Mouse (Mus musculus) G1E (cell line): ENCODE results near the gene Tbp. TPM values are rescaled to one million over a fixed set of nuclear protein-coding genes. Genes with fewer than 3 reads are reported as not detected.

Source experiments
- ATAC-seq: 2 replicates; pipeline ENCODE4 v1.8.0; 2016; ENCODE audit warnings: mild to moderate bottlenecking; ENCODE audit not compliant: insufficient number of reproducible peaks, poor library complexity, low FRiP score, severe bottlenecking; ENCODE audit errors: extremely low read depth
- DNase-seq: peaks from one replicate; pipeline ENCODE4 v3.0.0; 2012; ENCODE audit warnings: low spot score
- H3K27me3 ChIP-seq: 2 replicates; pipeline ENCODE4 v1.6.1; 2012; ENCODE audit warnings: mild to moderate bottlenecking, low read length, inconsistent platforms; ENCODE audit not compliant: insufficient read depth
- H3K36me3 ChIP-seq: replicated peaks from 2 replicates; pipeline ENCODE3; 2012; ENCODE audit warnings: mild to moderate bottlenecking, inconsistent platforms
- H3K4me1 ChIP-seq: 2 replicates; pipeline ENCODE4 v1.6.1; 2012; ENCODE audit warnings: low read depth, low read length, inconsistent platforms, mixed read lengths; ENCODE audit not compliant: insufficient read depth
- H3K4me3 ChIP-seq: 2 replicates; pipeline ENCODE4 v1.5.1; 2012; ENCODE audit warnings: low read depth, mild to moderate bottlenecking, inconsistent platforms, low read length, moderate library complexity, mixed read lengths
- H3K9me3 ChIP-seq: replicated peaks from 2 replicates; pipeline ENCODE4 v1.6.1; 2012; ENCODE audit warnings: inconsistent platforms
- CTCF ChIP-seq: IDR thresholded peaks from 2 replicates; pipeline ENCODE4 v1.5.1; 2012; ENCODE audit warnings: low read depth, low read length, inconsistent platforms, mixed read lengths
- GATA1 ChIP-seq: IDR thresholded peaks from 2 replicates; pipeline ENCODE4 v1.6.1; 2012; ENCODE audit warnings: borderline replicate concordance, low read length, inconsistent platforms, mixed read lengths
- GATA2 ChIP-seq: IDR thresholded peaks from 2 replicates; pipeline ENCODE4 v1.6.1; 2012; ENCODE audit warnings: low read depth, low read length, inconsistent platforms, borderline replicate concordance
- POLR2AphosphoS5 ChIP-seq: IDR thresholded peaks from 2 replicates; pipeline ENCODE4 v1.6.1; 2012; ENCODE audit warnings: low read depth, low read length, inconsistent platforms; ENCODE audit not compliant: insufficient replicate concordance
- TAL1 ChIP-seq: conservative IDR thresholded peaks from 2 replicates; pipeline ENCODE4 v1.6.1; 2012; ENCODE audit warnings: low read depth, low read length, inconsistent platforms, mixed read lengths
- polyA plus RNA-seq: library from polyadenylated mRNA; stranded (reverse); fragments of >175 nt; gene quantifications from 2 replicates; pipeline ENCODE4 v1.2.3, GENCODE M21; 2012
- total RNA-seq, 2 experiments: library from RNA; stranded (forward) in 1 of 2; stranded (reverse) in 1 of 2; fragments of 200-1000 nt in 1 of 2; fragments of >200 nt in 1 of 2; fragmentation: Nextera tagmentation in 1 of 2; gene quantifications; 2 replicates each; pipeline ENCODE4 v1.2.3; 2014 to 2017

Gene Tbp
- 176 and 189 TPM in 2 replicates for total RNA-seq (2014; fragmentation: Nextera tagmentation)
- total RNA-seq (2017) = 64.7 and 66.5 TPM in 2 replicates
- polyA plus RNA-seq = 9.8 and 11.9 TPM in 2 replicates

DNA sequence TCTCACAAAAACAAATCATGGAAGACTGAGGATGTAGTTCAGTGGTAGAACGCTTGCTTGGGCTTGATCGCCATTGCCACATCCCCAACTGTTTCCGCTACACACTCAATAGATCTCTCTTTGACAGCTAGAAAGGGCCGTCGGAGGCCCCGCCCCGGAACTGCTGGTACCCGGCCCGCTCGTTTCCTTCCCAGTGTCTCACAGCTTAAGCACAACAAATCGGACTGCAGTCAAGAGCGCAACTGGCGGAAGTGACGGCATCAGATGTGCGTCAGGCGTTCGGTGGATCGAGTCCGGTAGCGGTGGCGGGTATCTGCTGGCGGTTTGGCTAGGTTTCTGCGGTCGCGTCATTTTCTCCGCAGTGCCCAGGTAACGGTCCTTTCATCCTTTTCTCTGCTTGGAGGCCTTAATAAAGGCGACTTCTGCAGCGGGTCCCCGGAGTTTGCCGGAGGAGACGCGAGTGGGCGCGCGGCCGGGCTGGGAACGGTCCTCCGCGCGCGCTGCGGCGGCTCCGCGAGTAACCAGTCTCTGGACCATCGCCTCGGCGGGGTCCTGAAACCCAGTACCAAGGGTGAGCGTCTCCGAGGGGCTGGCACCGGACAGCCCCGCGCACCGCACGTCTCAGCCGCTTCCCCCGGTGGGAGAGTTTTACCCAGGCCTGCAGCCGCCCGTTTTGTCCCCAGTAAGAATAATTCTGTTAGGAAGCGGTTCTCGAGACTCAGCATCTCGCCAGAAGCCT lies at the start of gene Tbp, which contains the start of gene Psmb1:
Tbp (plus strand) TSS at position 233 of the 739 bp plus-strand sequence.
Psmb1 (minus strand) TSS at position 96 of the 739 bp plus-strand sequence.
- no peaks in the 10 kb centered on the region for H3K27me3 ChIP-seq
- peak within 1 kb of the TSS; percentile 98 for H3K4me3 ChIP-seq
- peak; percentile 84 for ATAC-seq
- peak; percentile 83 for DNase-seq
- peaks cover 35% of the 10 kb centered on the region for H3K4me1 ChIP-seq
- H3K9me3 ChIP-seq = no peaks in the 10 kb centered on the region
- H3K36me3 ChIP-seq = peaks cover 48% of the 10 kb centered on the region
- TF ChIP-seq GATA1 (no peak), CTCF (no peak), POLR2AphosphoS5 (no peak), GATA2 (no peak), TAL1 (no peak)

GRCm38 (mm10) chr17:15455203-15455602 lies 44.5 kb upstream of the Tbp start:
- DNase-seq = no peak
- no peak for ATAC-seq
- TF ChIP-seq TAL1 = no peak
- no peak for TF ChIP-seq GATA2
- no peak for TF ChIP-seq POLR2AphosphoS5
- no peak for TF ChIP-seq GATA1
- no peak overlapping the region for H3K4me3 ChIP-seq
- H3K4me1 ChIP-seq = no peaks in the 10 kb centered on the region
- no peaks in the 10 kb centered on the region for H3K9me3 ChIP-seq
- peaks cover 3% of the 10 kb centered on the region; the same call in 1 of the 2 replicates for H3K27me3 ChIP-seq
- H3K36me3 ChIP-seq = peaks cover 9% of the 10 kb centered on the region

DNA sequence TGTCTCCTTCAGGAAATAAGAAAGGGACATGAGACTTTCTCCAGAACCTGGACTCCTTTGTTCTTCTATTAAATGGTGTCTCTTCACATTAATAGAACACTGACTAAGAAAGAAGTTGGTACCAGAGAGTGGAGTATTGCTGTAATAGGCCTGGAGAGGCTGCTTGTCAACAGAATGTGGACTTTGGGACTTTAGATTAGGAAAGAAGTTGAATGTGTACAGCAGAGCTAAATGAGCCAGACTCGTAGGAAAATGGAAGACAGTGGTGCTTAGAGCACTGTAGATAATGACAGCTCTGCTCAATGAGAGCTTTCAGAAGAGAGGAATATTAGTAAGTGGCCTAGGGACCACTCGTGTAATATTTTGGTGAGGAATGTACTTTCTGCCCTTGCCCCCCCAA lies 43.1 kb upstream of the Tbp start:
- Histone ChIP-seq H3K4me3 (no peak overlapping the region), H3K4me1 (peaks cover under 1% of the 10 kb centered on the region), H3K9me3 (no peaks in the 10 kb centered on the region), H3K36me3 (peaks cover 10% of the 10 kb centered on the region), H3K27me3 (peaks cover 3% of the 10 kb centered on the region; the same call in 1 of the 2 replicates)
- ATAC-seq (no peak), DNase-seq (no peak)
- TF ChIP-seq GATA1 = no peak
- no peak for TF ChIP-seq CTCF
- TF ChIP-seq TAL1 = no peak
- TF ChIP-seq GATA2 = no peak
- no peak for TF ChIP-seq POLR2AphosphoS5

- ATAC-seq = no peak
- no peak for TF ChIP-seq TAL1
- no peak for TF ChIP-seq POLR2AphosphoS5
- TF ChIP-seq GATA1 = no peak
- TF ChIP-seq CTCF = no peak
- TF ChIP-seq GATA2 = no peak
- no peaks in the 10 kb centered on the region for H3K27me3 ChIP-seq
These were observed 39.9 kb upstream of the Tbp start for GRCm38 (mm10) chr17:15459761-15460160.

DNA sequence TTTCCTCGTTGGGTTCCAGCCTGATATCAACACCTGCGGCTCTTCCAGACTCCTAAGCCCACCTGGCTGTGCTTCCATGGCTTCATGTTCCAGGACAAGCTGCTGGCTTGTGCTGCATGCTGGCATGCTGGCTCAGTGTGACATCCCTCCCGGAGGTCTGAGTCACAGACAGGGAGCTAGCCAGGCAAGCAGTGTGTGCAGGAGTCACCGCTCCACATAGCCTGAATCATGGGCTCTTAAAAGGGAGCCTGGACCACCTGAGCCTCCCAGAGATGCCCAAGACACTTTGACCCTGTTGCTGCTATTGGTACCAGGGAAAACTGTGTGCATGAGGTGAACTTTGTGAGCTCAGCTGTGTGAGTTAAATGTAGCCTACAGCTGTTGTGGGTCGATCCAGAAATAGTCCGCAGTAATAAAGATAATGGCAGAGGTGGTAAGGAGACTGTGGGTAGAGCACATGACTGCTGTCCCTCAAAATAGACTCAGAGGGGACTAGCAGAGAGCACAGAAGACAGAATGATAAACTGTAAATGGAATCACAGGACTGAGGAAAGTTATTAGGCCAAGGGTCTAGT lies 37.7 kb upstream of the Tbp start:
- H3K9me3 ChIP-seq = no peaks in the 10 kb centered on the region
- H3K36me3 ChIP-seq = peaks cover 31% of the 10 kb centered on the region
- TF ChIP-seq TAL1 = no peak
- TF ChIP-seq GATA1 = no peak
- no peak for TF ChIP-seq CTCF
- TF ChIP-seq GATA2 = no peak
- no peak for TF ChIP-seq POLR2AphosphoS5
- ATAC-seq (0 out of 2 replicates have a peak, but pooled peaks have one; percentile 8), DNase-seq (no peak)
- no peak overlapping the region for H3K4me3 ChIP-seq
- H3K4me1 ChIP-seq = peaks cover 10% of the 10 kb centered on the region
- H3K27me3 ChIP-seq = no peaks in the 10 kb centered on the region

More at GRCm38 (mm10) chr17:15459761-15460160, 39.9 kb upstream of the Tbp start:
- peaks cover 10% of the 10 kb centered on the region for H3K4me1 ChIP-seq
- H3K4me3 ChIP-seq = no peak overlapping the region
- no peak for DNase-seq
- no peaks in the 10 kb centered on the region for H3K9me3 ChIP-seq
- peaks cover 20% of the 10 kb centered on the region for H3K36me3 ChIP-seq

DNA sequence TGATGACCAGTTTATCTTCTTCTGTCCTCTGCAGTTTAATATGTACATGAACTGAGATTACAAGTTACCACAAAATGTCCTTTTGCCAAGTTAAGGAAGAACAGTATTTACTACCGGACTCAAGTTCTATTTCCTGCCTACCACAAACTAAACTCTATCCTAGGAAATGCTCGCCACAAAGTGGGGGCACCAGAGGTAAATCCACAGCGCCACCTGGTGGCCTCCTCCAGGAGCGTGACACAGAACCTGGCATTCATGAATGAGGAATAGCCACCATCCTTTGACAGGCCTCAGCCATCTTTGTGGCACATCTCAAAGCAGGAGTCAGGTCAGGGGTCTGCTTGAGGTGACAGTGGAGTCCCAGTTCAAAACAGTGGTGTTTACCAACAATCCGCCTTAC lies 32.0 kb upstream of the Tbp start:
- ATAC-seq = peak; percentile 22; the same call in 1 of the 2 replicates

More for the DNA sequence above, 32.0 kb upstream of the Tbp start:
- DNase-seq = peak; percentile 47
- TF ChIP-seq TAL1 = no peak
- TF ChIP-seq CTCF = peak; percentile 74
- Histone ChIP-seq H3K27me3 (no peaks in the 10 kb centered on the region), H3K4me1 (peaks cover 6% of the 10 kb centered on the region; the same call in 1 of the 2 replicates), H3K4me3 (no peak overlapping the region), H3K36me3 (peaks cover 55% of the 10 kb centered on the region), H3K9me3 (no peaks in the 10 kb centered on the region)
